ENCODE assay signal across 32 mouse cellular contexts in the genomic region with DNA sequence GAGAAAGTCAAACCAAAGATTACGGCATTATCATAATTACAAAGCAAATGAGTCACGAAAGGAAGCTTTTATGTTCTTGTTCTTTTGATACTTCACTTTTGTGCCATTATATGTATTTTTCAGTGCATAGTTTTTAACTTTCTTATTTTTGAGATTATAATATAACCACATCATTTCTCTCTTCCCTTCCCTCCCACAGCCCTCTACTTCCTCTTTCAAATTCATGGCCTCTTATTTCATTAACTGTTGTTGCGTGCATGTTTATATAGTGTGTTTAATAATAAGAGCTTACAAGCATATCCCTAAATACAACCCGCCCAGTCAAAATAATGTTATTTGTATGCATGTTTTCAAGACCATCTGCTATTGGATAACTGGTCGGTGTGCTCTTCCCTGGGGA. TPM values are rescaled to one million over a fixed set of nuclear protein-coding genes. Genes with fewer than 3 reads are reported as not detected.
DNase-seq lines count a peak whose midpoint lies in the region; ATAC-seq and TF ChIP-seq lines count a peak whose summit lies in the region.
"Had no signal": no experiment of that assay in that cellular context is flagged by ENCODE, and none has a peak within 500 bp of the region (broad histone marks: within the 10 kb centered on the region; RNA-seq: fewer than 3 reads in every experiment).

No protein-coding gene starts in this region.

- no peaks in the 10 kb centered on the region for H3K9me3 ChIP-seq in intestine, postnatal 0 days (ENCODE audit: control insufficient read depth)
- H3K9me3 ChIP-seq: embryonic facial prominence, embryonic 10.5 days; embryonic facial prominence, embryonic 13.5 days; forebrain, embryonic 13.5 days; G1E; heart, embryonic 12.5 days; heart, embryonic 15.5 days had no signal

- no peak overlapping the region for H3K4me3 ChIP-seq in intestine, postnatal 0 days (ENCODE audit: low read depth, low read length)
- H3K4me3 ChIP-seq: embryonic facial prominence, embryonic 10.5 days; embryonic facial prominence, embryonic 13.5 days; erythroblast, embryonic 14.5 days; forebrain, embryonic 13.5 days; heart, embryonic 12.5 days; heart, embryonic 15.5 days had no signal

- H3K4me2 ChIP-seq in intestine, postnatal 0 days (replicated peaks; ENCODE audit: low read depth), result no peak overlapping the region
- H3K4me2 ChIP-seq: embryonic facial prominence, embryonic 13.5 days; forebrain, embryonic 13.5 days; heart, embryonic 12.5 days; heart, embryonic 15.5 days; hindbrain, embryonic 14.5 days had no signal

- TF ChIP-seq CTCF in intestine, postnatal 0 days (IDR thresholded peaks at IDR 0.05; ENCODE audit: low read depth), result no peak

- 90% methylated on average over 5 of the region's 5 CpGs for WGBS in intestine, postnatal 0 days

- no peak overlapping the region for H3K27ac ChIP-seq in intestine, postnatal 0 days (ENCODE audit: low read depth, low read length)
- H3K27ac ChIP-seq: embryonic facial prominence, embryonic 10.5 days; embryonic facial prominence, embryonic 13.5 days; forebrain, embryonic 13.5 days; heart, embryonic 15.5 days; hindbrain, embryonic 14.5 days; hindbrain, postnatal 0 days had no signal

- peak; percentile 57; the same call in 1 of the 2 replicates for ATAC-seq in common myeloid progenitor, adult 5-6 weeks (replicated peaks; ENCODE audit: low read depth, poor library complexity, severe bottlenecking)
- peak; percentile 54 for ATAC-seq in megakaryocyte, adult 5-6 weeks (ENCODE audit: poor library complexity, severe bottlenecking)
- no peak for ATAC-seq in intestine, postnatal 0 days
- ATAC-seq: activated CD4-positive, CD25-positive, alpha-beta regulatory T cell, adult 4 months; forebrain, embryonic 13.5 days; forebrain, embryonic 16.5 days; hindbrain, postnatal 0 days; inflammation-experienced regulatory T-cells, adult 6 months; intestine, embryonic 16.5 days had no signal

- no peaks in the 10 kb centered on the region for H3K36me3 ChIP-seq in intestine, postnatal 0 days (ENCODE audit: control insufficient read depth, insufficient read depth)
- H3K36me3 ChIP-seq: embryonic facial prominence, embryonic 10.5 days; embryonic facial prominence, embryonic 13.5 days; G1E; heart, embryonic 12.5 days; heart, embryonic 15.5 days had no signal

- peak; percentile 33 for DNase-seq in A20 (ENCODE audit: low read depth, low spot score)
- no peak for DNase-seq in gastrocnemius, postnatal 4 days (ENCODE audit: low spot score in 2 of 2)
- DNase-seq in adrenal gland, postnatal 4 days (ENCODE audit: low spot score in 2 of 2), result no peak
- DNase-seq: adrenal gland, adult 8-10 months; adrenal gland, postnatal 25 days; B cell, adult 2 months; cerebellum, adult 18-20 months; cerebellum, adult 9-10 months; cerebellum, postnatal 14 days; gastrocnemius, postnatal 10 days; gastrocnemius, postnatal 36 days; heart, adult 18-20 months; heart, postnatal 10 days; heart, postnatal 36 days had no signal

- H3K9ac ChIP-seq in intestine, postnatal 0 days (ENCODE audit: low read depth, low read length), result no peak overlapping the region
- H3K9ac ChIP-seq: embryonic facial prominence, embryonic 13.5 days; forebrain, embryonic 13.5 days; heart, embryonic 12.5 days; heart, embryonic 15.5 days; hindbrain, embryonic 14.5 days had no signal

- peaks cover 3% of the 10 kb centered on the region; the same call in 1 of the 2 replicates for H3K4me1 ChIP-seq in intestine, postnatal 0 days (replicated peaks; ENCODE audit: control insufficient read depth, insufficient read depth, low read length)
- H3K4me1 ChIP-seq: forebrain, embryonic 13.5 days; heart, embryonic 15.5 days had no signal

- no peaks in the 10 kb centered on the region for H3K27me3 ChIP-seq in intestine, postnatal 0 days (replicated peaks; ENCODE audit: control insufficient read depth, insufficient read depth, low read length)
- H3K27me3 ChIP-seq: CH12.LX; embryonic facial prominence, embryonic 13.5 days; forebrain, embryonic 13.5 days; heart, embryonic 12.5 days; heart, embryonic 15.5 days had no signal

RNA-seq across cellular contexts. Expression of a gene that starts 9.1 kb away (rescaled TPM):
- 1.6 and 4.8 TPM in 2 replicates for total RNA-seq in common myeloid progenitor, adult 5-6 weeks (2017)
- not detected in 2 replicates for total RNA-seq in megakaryocyte, adult 5-6 weeks (2015)
- total RNA-seq in megakaryocyte, adult 5-6 weeks (2017), result not detected in 2 replicates
- not detected for total RNA-seq in gastrocnemius, postnatal 4 days (2021)
- total RNA-seq in adrenal gland, postnatal 4 days (2021), result not detected
- not detected in 2 replicates for polyA plus RNA-seq in intestine, postnatal 0 days (2015; fragmentation: Nextera tagmentation; extraction: Ambion mirVana)
- total RNA-seq: adrenal gland, adult 8-10 months; adrenal gland, postnatal 25 days; CH12.LX; gastrocnemius, postnatal 10 days; heart, adult 18-20 months; heart, postnatal 10 days; heart, postnatal 36 days; hindbrain, postnatal 0 days had no signal
- polyA plus RNA-seq: activated CD4-positive, CD25-positive, alpha-beta regulatory T cell, adult 4 months; embryonic facial prominence, embryonic 10.5 days; erythroblast, embryonic 14.5 days; forebrain, embryonic 13.5 days; forebrain, embryonic 16.5 days; heart, embryonic 15.5 days; hindbrain, embryonic 14.5 days; hindbrain, postnatal 0 days; inflammation-experienced regulatory T-cells, adult 6 months; intestine, embryonic 16.5 days had no signal

RNA-seq across cellular contexts. Expression of a gene that starts 15.1 kb away (rescaled TPM):
- total RNA-seq in common myeloid progenitor, adult 5-6 weeks (2017), result not detected in 2 replicates
- not detected in 2 replicates for total RNA-seq in megakaryocyte, adult 5-6 weeks (2015)
- total RNA-seq in megakaryocyte, adult 5-6 weeks (2017), result 0.33 TPM in 1 of 2 replicates, not detected in the other
- total RNA-seq in gastrocnemius, postnatal 4 days (2021), result not detected
- not detected for total RNA-seq in adrenal gland, postnatal 4 days (2021)
- polyA plus RNA-seq in intestine, postnatal 0 days (2015; fragmentation: Nextera tagmentation; extraction: Ambion mirVana), result not detected in 2 replicates
- total RNA-seq: adrenal gland, adult 8-10 months; adrenal gland, postnatal 25 days; CH12.LX; gastrocnemius, postnatal 10 days; gastrocnemius, postnatal 36 days; heart, adult 18-20 months; heart, postnatal 10 days; heart, postnatal 36 days; hindbrain, postnatal 0 days had no signal
- polyA plus RNA-seq: activated CD4-positive, CD25-positive, alpha-beta regulatory T cell, adult 4 months; embryonic facial prominence, embryonic 10.5 days; embryonic facial prominence, embryonic 13.5 days; forebrain, embryonic 13.5 days; forebrain, embryonic 16.5 days; heart, embryonic 15.5 days; hindbrain, embryonic 14.5 days; hindbrain, postnatal 0 days; inflammation-experienced regulatory T-cells, adult 6 months; intestine, embryonic 16.5 days had no signal

RNA-seq across cellular contexts. Expression of a gene that starts 20.8 kb away (rescaled TPM):
- total RNA-seq in common myeloid progenitor, adult 5-6 weeks (2017), result not detected in 2 replicates
- total RNA-seq in megakaryocyte, adult 5-6 weeks (2015), result not detected in 2 replicates
- 1.1 and 1.6 TPM in 2 replicates for total RNA-seq in megakaryocyte, adult 5-6 weeks (2017)
- not detected for total RNA-seq in gastrocnemius, postnatal 4 days (2021)
- total RNA-seq in adrenal gland, postnatal 4 days (2021), result not detected
- not detected in 2 replicates for polyA plus RNA-seq in intestine, postnatal 0 days (2015; fragmentation: Nextera tagmentation; extraction: Ambion mirVana)
- total RNA-seq: adrenal gland, adult 8-10 months; adrenal gland, postnatal 25 days; CH12.LX; gastrocnemius, postnatal 10 days; heart, adult 18-20 months; heart, postnatal 10 days; heart, postnatal 36 days; hindbrain, postnatal 0 days had no signal
- polyA plus RNA-seq: activated CD4-positive, CD25-positive, alpha-beta regulatory T cell, adult 4 months; embryonic facial prominence, embryonic 10.5 days; embryonic facial prominence, embryonic 13.5 days; erythroblast, embryonic 14.5 days; forebrain, embryonic 13.5 days; forebrain, embryonic 16.5 days; heart, embryonic 15.5 days; hindbrain, embryonic 11.5 days; hindbrain, embryonic 14.5 days; hindbrain, postnatal 0 days; inflammation-experienced regulatory T-cells, adult 6 months; intestine, embryonic 16.5 days had no signal

RNA-seq across cellular contexts. Expression of a gene that starts 26.9 kb away (rescaled TPM):
- not detected in 2 replicates for total RNA-seq in common myeloid progenitor, adult 5-6 weeks (2017)
- 0.85 TPM in 1 of 2 replicates, not detected in the other for total RNA-seq in megakaryocyte, adult 5-6 weeks (2015)
- total RNA-seq in megakaryocyte, adult 5-6 weeks (2017), result 0.18 TPM in 1 of 2 replicates, not detected in the other
- not detected for total RNA-seq in gastrocnemius, postnatal 4 days (2021)
- total RNA-seq in adrenal gland, postnatal 4 days (2021), result under 1 TPM in 1 of 2 experiments, not detected in 1; 0.17 TPM
- polyA plus RNA-seq in intestine, postnatal 0 days (2015; fragmentation: Nextera tagmentation; extraction: Ambion mirVana), result not detected in 2 replicates
- total RNA-seq: adrenal gland, adult 8-10 months; adrenal gland, postnatal 25 days; gastrocnemius, postnatal 10 days; heart, adult 18-20 months; heart, postnatal 10 days; heart, postnatal 36 days; hindbrain, postnatal 0 days had no signal
- polyA plus RNA-seq: activated CD4-positive, CD25-positive, alpha-beta regulatory T cell, adult 4 months; embryonic facial prominence, embryonic 10.5 days; embryonic facial prominence, embryonic 13.5 days; erythroblast, embryonic 14.5 days; forebrain, embryonic 13.5 days; forebrain, embryonic 16.5 days; heart, embryonic 15.5 days; hindbrain, embryonic 11.5 days; hindbrain, embryonic 14.5 days; hindbrain, postnatal 0 days; inflammation-experienced regulatory T-cells, adult 6 months; intestine, embryonic 16.5 days had no signal

RNA-seq across cellular contexts. Expression of a gene that starts 36.7 kb away (rescaled TPM):
- 0.69 TPM in 1 of 2 replicates, not detected in the other for total RNA-seq in common myeloid progenitor, adult 5-6 weeks (2017)
- 0.22 TPM in 1 of 2 replicates, not detected in the other for total RNA-seq in megakaryocyte, adult 5-6 weeks (2015)
- not detected in 2 replicates for total RNA-seq in megakaryocyte, adult 5-6 weeks (2017)
- under 1 TPM; 0.16 to 0.47 TPM for total RNA-seq in gastrocnemius, postnatal 4 days (2021)
- total RNA-seq in adrenal gland, postnatal 4 days (2021), result not detected
- 0.08 TPM in 1 of 2 replicates, not detected in the other for polyA plus RNA-seq in intestine, postnatal 0 days (2015; fragmentation: Nextera tagmentation; extraction: Ambion mirVana)
- total RNA-seq: adrenal gland, adult 8-10 months; adrenal gland, postnatal 25 days; CH12.LX; gastrocnemius, postnatal 36 days; hindbrain, postnatal 0 days had no signal
- polyA plus RNA-seq: activated CD4-positive, CD25-positive, alpha-beta regulatory T cell, adult 4 months; embryonic facial prominence, embryonic 13.5 days; erythroblast, embryonic 14.5 days; forebrain, embryonic 16.5 days; hindbrain, postnatal 0 days had no signal
